Mouse (Mus musculus) CD8-positive naive resting alpha-beta T cell, adult 57 days (primary cell): Measurements from ENCODE around the gene Il19. TPM values are rescaled to one million over a fixed set of nuclear protein-coding genes. Genes with fewer than 3 reads are reported as not detected.

Source experiments
- total RNA-seq: library from RNA; stranded (reverse); gene quantifications from one replicate; pipeline ENCODE4 v1.2.4, GENCODE M21; 2023

Gene Il19
- total RNA-seq, result not detected

DNA sequence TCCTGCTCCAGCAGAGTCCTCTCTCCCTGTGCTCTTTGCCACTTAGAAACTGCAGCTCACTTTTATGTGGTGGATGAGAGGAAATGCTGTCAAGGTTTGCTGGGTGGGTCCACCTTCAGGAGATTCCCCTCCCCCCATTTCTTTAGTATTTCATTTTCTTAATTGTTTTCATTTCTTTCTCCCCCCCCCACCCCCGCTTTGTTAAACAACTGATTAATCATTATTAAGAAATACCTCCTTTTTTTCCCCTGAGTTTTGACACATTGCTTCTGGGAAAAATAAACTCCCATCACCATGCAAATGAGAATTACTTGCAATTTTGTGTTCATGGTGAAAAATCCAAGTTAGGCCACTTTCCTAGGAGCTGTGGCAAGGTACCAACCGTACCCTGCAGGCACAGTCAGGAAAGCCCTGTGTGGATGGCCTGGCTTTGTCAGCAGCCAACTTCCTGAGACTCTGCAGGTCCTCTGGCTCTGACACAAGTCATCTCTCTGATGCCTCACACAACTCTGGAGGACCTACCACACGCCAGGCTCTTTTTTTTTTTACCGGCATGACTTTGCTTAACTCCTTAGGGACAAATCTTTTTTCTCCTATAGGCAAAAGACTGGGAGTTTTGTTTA is at the start of gene Il19:
Il19 (minus strand) TSS at position 51 of the 623 bp plus-strand sequence.

DNA sequence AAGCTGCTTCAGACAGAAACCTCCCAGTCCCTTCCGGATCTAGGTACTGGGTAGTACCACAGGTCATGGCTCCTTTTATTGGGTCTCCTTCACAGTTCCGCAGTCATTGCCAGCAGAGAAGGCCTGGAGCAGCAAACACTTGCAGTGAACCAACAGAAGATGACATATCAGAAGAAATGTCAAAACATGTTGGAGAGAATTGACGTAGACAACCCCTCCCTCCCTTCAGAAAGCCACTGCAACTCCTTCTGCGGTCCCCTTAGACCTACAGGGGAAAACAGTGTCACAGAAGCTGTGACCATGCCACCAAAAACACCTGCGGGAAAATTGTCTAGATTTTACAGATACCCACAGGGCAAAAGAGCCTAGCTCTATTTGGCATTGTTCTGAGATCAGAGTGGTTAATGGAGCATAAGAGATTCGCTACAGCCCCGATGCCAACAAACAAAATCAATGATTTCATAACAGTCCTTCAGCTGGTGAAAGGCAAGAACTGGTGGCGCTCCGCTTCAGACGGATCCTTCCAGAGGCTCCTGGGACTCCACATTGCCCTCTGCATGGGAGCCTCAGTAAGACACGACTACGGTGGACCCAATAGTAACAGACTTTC is 28.4 kb downstream of the Il19 start, which contains the start of gene Il20:
Il20 (minus strand) TSS at position 51 of the 610 bp plus-strand sequence.

DNA sequence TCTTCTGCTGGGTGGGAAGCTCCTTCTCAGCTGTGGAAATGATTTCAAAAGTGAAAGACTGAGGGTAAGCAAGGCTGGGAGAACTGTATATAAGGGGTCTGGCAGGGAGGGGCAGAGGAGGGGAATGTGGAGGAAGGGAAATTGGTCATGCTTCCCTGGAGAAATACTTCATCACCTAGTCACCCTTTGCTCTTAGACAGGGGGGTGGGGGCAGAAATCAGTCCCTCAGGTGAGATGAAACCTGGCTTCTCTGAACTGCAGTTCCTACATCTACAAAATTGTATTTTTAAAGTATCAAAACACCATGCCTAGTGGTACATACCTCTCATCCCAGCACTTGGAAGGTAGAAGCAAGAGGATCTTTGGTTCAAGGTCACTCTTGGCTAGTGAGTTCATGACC is 52.6 kb downstream of the Il19 start, which contains the start of gene Il24:
Il24 (minus strand) TSS at position 101 of the 400 bp plus-strand sequence.

Other genes with a start within 250 kb of the Il19 start
- gene Gm29427, start 224.3 kb downstream of the Il19 start, total RNA-seq, result not detected
- gene Yod1, start 222.8 kb downstream of the Il19 start, total RNA-seq, result 10.4 TPM
- 20.9 TPM for gene Pfkfb2, start 210.9 kb downstream of the Il19 start, total RNA-seq
- 0.80 TPM for gene AA986860, start 208.1 kb downstream of the Il19 start, total RNA-seq
- gene Fcamr, start 139.2 kb downstream of the Il19 start, total RNA-seq, result not detected
- gene Pigr, start 113.4 kb downstream of the Il19 start, total RNA-seq, result 0.21 TPM
- gene Fcmr, start 74.4 kb downstream of the Il19 start, total RNA-seq, result 60.2 TPM
- not detected for gene Il24, start 52.7 kb downstream of the Il19 start, total RNA-seq
- gene Il20, start 28.7 kb downstream of the Il19 start, total RNA-seq, result not detected
- 0.40 TPM for gene Il10, start 79.7 kb upstream of the Il19 start, total RNA-seq
- 48.2 TPM for gene Mapkapk2, start 157.7 kb upstream of the Il19 start, total RNA-seq
- 1.8 TPM for gene Dyrk3, start 198.2 kb upstream of the Il19 start, total RNA-seq
- 27.1 TPM for gene Eif2d, start 213.1 kb upstream of the Il19 start, total RNA-seq